Mouse (Mus musculus) thymus, adult 2 months (tissue): ENCODE data around the gene Lsamp. TPM values are rescaled to one million over a fixed set of nuclear protein-coding genes. Genes with fewer than 3 reads are reported as not detected.

Source experiments
- DNase-seq: peaks from one replicate; pipeline ENCODE4 v3.0.0; 2021
- H3K27ac ChIP-seq: fragments of 200-500 bp; 2 replicates; pipeline ENCODE4 v1.5.1; 2012; ENCODE audit warnings: low read length, control low read depth; ENCODE audit not compliant: control insufficient read depth, insufficient read depth
- H3K27me3 ChIP-seq: fragments of 200-500 bp; 2 replicates; pipeline ENCODE4 v1.6.1; 2012; ENCODE audit warnings: mild to moderate bottlenecking, low read length, moderate library complexity, mixed read lengths; ENCODE audit not compliant: control insufficient read depth, insufficient read depth
- H3K36me3 ChIP-seq: fragments of 200-500 bp; 2 replicates; pipeline ENCODE4 v1.6.1; 2012; ENCODE audit warnings: mild to moderate bottlenecking, low read length, moderate library complexity; ENCODE audit not compliant: control insufficient read depth, insufficient read depth
- H3K4me1 ChIP-seq: fragments of 200-500 bp; replicated peaks from 2 replicates; pipeline ENCODE4 v1.6.1; 2012; ENCODE audit warnings: low read length; ENCODE audit not compliant: control insufficient read depth, insufficient read depth
- H3K4me3 ChIP-seq: fragments of 200-500 bp; 2 replicates; pipeline ENCODE4 v1.5.1; 2012; ENCODE audit warnings: mild to moderate bottlenecking, low read length, control low read depth, moderate library complexity; ENCODE audit not compliant: control insufficient read depth, insufficient read depth
- CTCF ChIP-seq: fragments of 200-500 bp; IDR thresholded peaks from 2 replicates; pipeline ENCODE4 v1.5.1; 2012; ENCODE audit warnings: mild to moderate bottlenecking, control low read depth, low read length, moderate library complexity, borderline replicate concordance; ENCODE audit not compliant: control insufficient read depth, poor library complexity, insufficient read depth; ENCODE audit errors: extremely low read depth
- POLR2A ChIP-seq: fragments of 200-500 bp; IDR thresholded peaks from 2 replicates; pipeline ENCODE4 v1.6.1; 2012; ENCODE audit warnings: mild to moderate bottlenecking, low read length, control low read depth, moderate library complexity; ENCODE audit not compliant: control insufficient read depth, poor library complexity, insufficient read depth; ENCODE audit errors: extremely low read depth
- WGBS: fragments of 180-500 bp; shearing (Covaris S2); methylation state at CpG from one replicate; pipeline ENCODE4 v1.1.7; 2018; 5-methylcytosine and 5-hydroxymethylcytosine counted together
- polyA plus RNA-seq: library from polyadenylated mRNA; depleted of rRNA; stranded (reverse); fragments of >200 nt; gene quantifications from 2 replicates; pipeline ENCODE4 v1.2.3, GENCODE M21; 2012

Gene Lsamp
- polyA plus RNA-seq, 1 experiment = 0.36 TPM

GRCm38 (mm10) chr16:42097510-42097909 is 2113.3 kb downstream of the Lsamp start:
- Histone ChIP-seq H3K27me3 (no peaks in the 10 kb centered on the region), H3K36me3 (no peaks in the 10 kb centered on the region), H3K27ac (no peak overlapping the region), H3K4me3 (no peak overlapping the region), H3K4me1 (no peaks in the 10 kb centered on the region)
- TF ChIP-seq CTCF (no peak), POLR2A (no peak)
- WGBS = 89% methylated on average over 1 of the region's 1 CpGs
- DNase-seq = no peak

GRCm38 (mm10) chr16:42102186-42102585 is 2118.0 kb downstream of the Lsamp start:
- no peak overlapping the region for H3K4me3 ChIP-seq
- no peaks in the 10 kb centered on the region for H3K36me3 ChIP-seq
- 37% methylated on average over 2 of the region's 2 CpGs for WGBS
- TF ChIP-seq POLR2A = no peak
- no peak for TF ChIP-seq CTCF
- no peaks in the 10 kb centered on the region for H3K27me3 ChIP-seq
- H3K4me1 ChIP-seq = no peaks in the 10 kb centered on the region
- DNase-seq = no peak
- no peak overlapping the region for H3K27ac ChIP-seq

- H3K27ac ChIP-seq = no peak overlapping the region
- TF ChIP-seq CTCF (no peak), POLR2A (no peak)
- WGBS = 67% methylated on average over 8 of the region's 8 CpGs
- no peaks in the 10 kb centered on the region for H3K36me3 ChIP-seq
- DNase-seq = no peak
- H3K27me3 ChIP-seq = no peaks in the 10 kb centered on the region
- H3K4me3 ChIP-seq = no peak overlapping the region
- no peaks in the 10 kb centered on the region for H3K4me1 ChIP-seq
Measured at GRCm38 (mm10) chr16:42102635-42103034, 2118.5 kb downstream of the Lsamp start.

GRCm38 (mm10) chr16:42112251-42112650 is 2128.1 kb downstream of the Lsamp start:
- no peaks in the 10 kb centered on the region for H3K27me3 ChIP-seq
- no peak overlapping the region for H3K27ac ChIP-seq
- no peak for TF ChIP-seq CTCF
- TF ChIP-seq POLR2A = no peak
- H3K4me3 ChIP-seq = no peak overlapping the region
- 94% methylated on average over 1 of the region's 1 CpGs for WGBS
- no peaks in the 10 kb centered on the region for H3K36me3 ChIP-seq
- no peak for DNase-seq
- no peaks in the 10 kb centered on the region for H3K4me1 ChIP-seq

- H3K4me3 ChIP-seq = no peak overlapping the region
- H3K27ac ChIP-seq = no peak overlapping the region
- no peaks in the 10 kb centered on the region for H3K27me3 ChIP-seq
- no peaks in the 10 kb centered on the region for H3K4me1 ChIP-seq
- TF ChIP-seq POLR2A = no peak
- TF ChIP-seq CTCF = no peak
- 57% methylated on average over 2 of the region's 2 CpGs for whole genome bisulfite sequencing
- no peak for DNase-seq
- no peaks in the 10 kb centered on the region for H3K36me3 ChIP-seq
Measured at GRCm38 (mm10) chr16:42113246-42113645, 2129.1 kb downstream of the Lsamp start.

GRCm38 (mm10) chr16:42121788-42122187 is 2137.6 kb downstream of the Lsamp start:
- Histone ChIP-seq H3K27ac (no peak overlapping the region), H3K4me1 (no peaks in the 10 kb centered on the region), H3K4me3 (no peak overlapping the region), H3K36me3 (no peaks in the 10 kb centered on the region), H3K27me3 (no peaks in the 10 kb centered on the region)
- WGBS = 96% methylated on average over 6 of the region's 6 CpGs
- DNase-seq = no peak
- no peak for TF ChIP-seq POLR2A

GRCm38 (mm10) chr16:42123826-42124225 is 2139.7 kb downstream of the Lsamp start:
- no peak overlapping the region for H3K4me3 ChIP-seq
- DNase-seq = no peak
- H3K4me1 ChIP-seq = no peaks in the 10 kb centered on the region
- H3K27ac ChIP-seq = no peak overlapping the region
- no peaks in the 10 kb centered on the region for H3K27me3 ChIP-seq
- WGBS = 84% methylated on average over 4 of the region's 4 CpGs
- no peak for TF ChIP-seq POLR2A
- TF ChIP-seq CTCF = no peak
- H3K36me3 ChIP-seq = no peaks in the 10 kb centered on the region
